Mouse (Mus musculus) C2C12 (cell line): ENCODE measurements around the gene Lsm10. TPM values are rescaled to one million over a fixed set of nuclear protein-coding genes. Genes with fewer than 3 reads are reported as not detected.

Source experiments
- H3K27me3 ChIP-seq: one replicate; pipeline ENCODE4 v1.6.1; 2011; ENCODE audit not compliant: control insufficient read depth, insufficient read depth, insufficient read length
- H3K36me3 ChIP-seq: one replicate; pipeline ENCODE4 v1.6.1; 2011; ENCODE audit not compliant: control insufficient read depth, insufficient read depth
- H3K4me3 ChIP-seq: one replicate; pipeline ENCODE4 v1.5.1; 2011; ENCODE audit warnings: mild to moderate bottlenecking, control low read depth; ENCODE audit not compliant: poor library complexity, insufficient read depth, severe bottlenecking
- H3K79me2 ChIP-seq: one replicate; pipeline ENCODE4 v1.6.1; 2011; ENCODE audit not compliant: control insufficient read depth, insufficient read depth
- H3K79me3 ChIP-seq: one replicate; pipeline ENCODE4 v1.6.1; 2011; ENCODE audit warnings: low read depth, control low read depth
- H3ac ChIP-seq: one replicate; pipeline ENCODE3; 2011; ENCODE audit warnings: low read depth; ENCODE audit not compliant: control insufficient read depth, insufficient read length
- MYOD1 ChIP-seq: IDR thresholded peaks from one replicate; pipeline ENCODE4 v1.6.1; 2011; ENCODE audit warnings: low read depth; ENCODE audit not compliant: control insufficient read depth, insufficient read length
- polyA plus RNA-seq: library from polyadenylated mRNA; unstranded; fragments of >200 nt; fragmentation: generic; extraction: Trizol; gene quantifications from one replicate; pipeline ENCODE4 v1.2.1, GENCODE M21; 2012; ENCODE audit warnings: missing spikeins

The Lsm10 gene
- polyA plus RNA-seq, 1 experiment, result 37.9 TPM

DNA sequence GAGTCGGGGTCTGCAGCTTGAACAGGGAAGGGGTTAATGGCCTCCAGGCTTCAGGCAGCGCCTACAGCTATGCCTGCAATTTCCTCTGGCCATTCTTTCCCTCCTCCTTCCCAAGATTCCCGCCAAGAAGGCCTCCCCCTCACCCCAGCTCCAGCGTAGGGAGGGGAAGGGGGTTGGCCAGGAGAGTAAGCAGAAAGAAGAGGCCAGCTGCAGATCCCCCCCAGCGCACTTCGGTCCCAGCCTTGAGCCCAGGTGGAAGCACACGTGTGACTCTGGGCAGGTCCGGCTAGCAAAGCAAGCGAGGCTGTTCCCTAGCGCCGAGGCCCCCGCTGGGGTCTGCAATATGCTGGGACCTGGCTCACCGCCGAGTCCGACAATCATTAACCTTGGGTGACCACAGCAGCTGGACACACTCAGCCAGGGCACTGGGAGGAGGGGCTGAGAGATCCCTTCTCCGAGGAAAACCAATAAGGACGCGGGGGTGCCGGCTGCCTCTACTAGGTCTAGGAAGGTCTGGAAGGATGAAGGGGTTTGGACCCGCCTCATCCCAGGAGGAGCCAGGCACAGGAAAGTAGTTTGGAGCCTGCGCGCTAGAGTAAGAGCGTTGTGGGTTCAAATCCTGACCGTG lies 51.2 kb downstream of the Lsm10 start, which contains the start of gene Eva1b:
Gene Eva1b (plus strand): TSS at position 212 of the 628 bp plus-strand sequence.
- no peaks in the 10 kb centered on the region for H3K36me3 ChIP-seq
- H3ac ChIP-seq, result peak within 1 kb of the TSS; percentile 20
- H3K79me3 ChIP-seq, result peaks cover 3% of the 10 kb centered on the region
- no peaks in the 10 kb centered on the region for H3K27me3 ChIP-seq
- TF ChIP-seq MYOD1, result no peak
- peak within 1 kb of the TSS; percentile 40 for H3K4me3 ChIP-seq
- H3K79me2 ChIP-seq, result peaks cover 14% of the 10 kb centered on the region

Other genes starting within 250 kb of the Lsm10 start
- gene Csf3r, start 72.1 kb upstream of the Lsm10 start, polyA plus RNA-seq, result not detected
- gene Mrps15, start 49.7 kb upstream of the Lsm10 start, polyA plus RNA-seq, result 82.9 TPM
- gene Oscp1, start 38.1 kb upstream of the Lsm10 start, polyA plus RNA-seq, result 11.1 TPM
- 11.0 TPM for gene Stk40, start 7.3 kb downstream of the Lsm10 start, polyA plus RNA-seq
- gene Eva1b, start 51.1 kb downstream of the Lsm10 start, polyA plus RNA-seq, result 51.6 TPM
- 0.27 TPM for gene Sh3d21, start 66.9 kb downstream of the Lsm10 start, polyA plus RNA-seq
- 85.7 TPM for gene Thrap3, start 106.1 kb downstream of the Lsm10 start, polyA plus RNA-seq
- 130 TPM for gene Map7d1, start 159.7 kb downstream of the Lsm10 start, polyA plus RNA-seq
- 110 TPM for gene Trappc3, start 165.7 kb downstream of the Lsm10 start, polyA plus RNA-seq
- 0.62 TPM for gene Col8a2, start 190.2 kb downstream of the Lsm10 start, polyA plus RNA-seq
- 46.2 TPM for gene Adprhl2, start 225.1 kb downstream of the Lsm10 start, polyA plus RNA-seq
- gene Tekt2, start 229.1 kb downstream of the Lsm10 start, polyA plus RNA-seq, result 0.40 TPM